Mouse (Mus musculus) E14TG2a.4 (cell line): ENCODE data around the gene Shank2.

Source experiments
- CTCF ChIP-seq: conservative IDR thresholded peaks from 2 replicates; pipeline ENCODE4 v1.5.1; 2014; ENCODE audit warnings: low read length
- POU5F1 ChIP-seq: IDR thresholded peaks from 2 replicates; pipeline ENCODE4 v1.6.1; 2014; ENCODE audit warnings: low read length, borderline replicate concordance

DNA sequence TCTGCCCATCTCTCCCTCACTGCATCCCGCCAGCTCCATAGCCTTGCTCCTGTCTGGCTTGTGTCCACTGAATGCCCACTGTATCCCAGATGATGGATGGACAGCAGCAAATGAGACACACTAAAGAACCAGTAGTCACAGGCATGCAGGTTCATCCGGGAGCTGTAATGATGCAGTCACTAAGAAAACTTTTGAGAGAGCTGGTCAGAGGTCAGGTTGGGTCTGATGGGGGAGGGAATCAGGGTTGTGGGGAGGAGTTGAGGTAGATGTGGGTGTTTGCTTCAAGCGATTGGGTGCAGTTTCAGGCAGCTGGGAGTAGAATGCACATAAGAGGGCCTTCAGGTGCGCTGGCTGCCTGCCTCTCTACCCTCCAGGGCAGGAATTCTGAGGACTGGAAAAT is 21.8 kb downstream of the Shank2 start:
- no peak for TF ChIP-seq CTCF
- no peak for TF ChIP-seq POU5F1
